Mouse (Mus musculus) midbrain, embryonic 13.5 days (tissue): ENCODE data around the gene Cd70. TPM values are rescaled to one million over a fixed set of nuclear protein-coding genes. Genes with fewer than 3 reads are reported as not detected.

Source experiments
- ATAC-seq: fragments of 200-750 bp; cut with Nextera tagmentation; 2 replicates; pipeline ENCODE4 v1.8.0; 2017; ENCODE audit warnings: mild to moderate bottlenecking, moderate TSS enrichment, moderate library complexity
- H3K27ac ChIP-seq: fragments of 300-500 bp; sonication (generic); 2 replicates; pipeline ENCODE4 v1.5.1; 2015; ENCODE audit warnings: inconsistent platforms, mild to moderate bottlenecking, moderate library complexity
- H3K27me3 ChIP-seq: fragments of 300-500 bp; sonication (generic); 2 replicates; pipeline ENCODE4 v1.6.1; 2015; ENCODE audit warnings: mild to moderate bottlenecking, inconsistent platforms
- H3K36me3 ChIP-seq: fragments of 300-500 bp; sonication (generic); 2 replicates; pipeline ENCODE4 v1.6.1; 2015; ENCODE audit warnings: mild to moderate bottlenecking, inconsistent platforms
- H3K4me1 ChIP-seq: fragments of 300-500 bp; sonication (generic); replicated peaks from 2 replicates; pipeline ENCODE4 v1.6.1; 2015; ENCODE audit warnings: inconsistent platforms
- H3K4me2 ChIP-seq: fragments of 300-500 bp; sonication (generic); replicated peaks from 2 replicates; pipeline ENCODE4 v1.6.1; 2015; ENCODE audit warnings: moderate library complexity, mild to moderate bottlenecking, inconsistent platforms
- H3K4me3 ChIP-seq: fragments of 300-500 bp; sonication (generic); replicated peaks from 2 replicates; pipeline ENCODE4 v1.5.1; 2015; ENCODE audit warnings: mild to moderate bottlenecking, inconsistent platforms
- H3K9ac ChIP-seq: fragments of 300-500 bp; sonication (generic); replicated peaks from 2 replicates; pipeline ENCODE4 v1.6.1; 2015; ENCODE audit warnings: mild to moderate bottlenecking, inconsistent platforms
- H3K9me3 ChIP-seq: fragments of 300-500 bp; sonication (generic); 2 replicates; pipeline ENCODE4 v1.6.1; 2016; ENCODE audit warnings: mild to moderate bottlenecking, inconsistent platforms
- WGBS: fragments of 180-500 bp; shearing (Covaris S2); methylation state at CpG from one replicate; pipeline ENCODE4 v1.1.7; 2015; 5-methylcytosine and 5-hydroxymethylcytosine counted together
- polyA plus RNA-seq: library from polyadenylated mRNA; unstranded; fragments of >200 nt; fragmentation: Nextera tagmentation; extraction: Ambion mirVana; gene quantifications from 2 replicates; pipeline ENCODE4 v1.2.1, GENCODE M21; 2015

The Cd70 gene
- polyA plus RNA-seq = 0.44 and 0.82 TPM in 2 replicates

GRCm38 (mm10) chr17:57148994-57149803 lies at the start of gene Cd70:
TSS of gene Cd70 (minus strand) at chr17:57149777.
- peaks cover 10% of the 10 kb centered on the region for H3K4me1 ChIP-seq
- H3K9me3 ChIP-seq = no peaks in the 10 kb centered on the region
- peak within 1 kb of the TSS; percentile 36 for H3K4me3 ChIP-seq
- peaks cover 44% of the 10 kb centered on the region for H3K27me3 ChIP-seq
- peak within 1 kb of the TSS; percentile 63 for H3K4me2 ChIP-seq
- no peak within 1 kb of the TSS for H3K27ac ChIP-seq
- H3K36me3 ChIP-seq = no peaks in the 10 kb centered on the region
- 3% methylated on average over 39 of the region's 39 CpGs for WGBS
- ATAC-seq = peak; percentile 38; the same call in 1 of the 2 replicates
- H3K9ac ChIP-seq = peak within 1 kb of the TSS; percentile 50

- H3K27me3 ChIP-seq = no peaks in the 10 kb centered on the region
- no peaks in the 10 kb centered on the region for H3K4me1 ChIP-seq
- no peaks in the 10 kb centered on the region for H3K36me3 ChIP-seq
- H3K27ac ChIP-seq = no peak overlapping the region
- H3K9me3 ChIP-seq = no peaks in the 10 kb centered on the region
- WGBS = 80% methylated on average over 3 of the region's 3 CpGs
- no peak overlapping the region for H3K4me3 ChIP-seq
- H3K9ac ChIP-seq = no peak overlapping the region
- no peak overlapping the region for H3K4me2 ChIP-seq
- no peak for ATAC-seq
These were observed 48.7 kb upstream of the Cd70 start for GRCm38 (mm10) chr17:57198252-57198651.

- Histone ChIP-seq H3K27me3 (no peaks in the 10 kb centered on the region), H3K9ac (no peak overlapping the region), H3K4me2 (no peak overlapping the region), H3K27ac (no peak overlapping the region), H3K9me3 (no peaks in the 10 kb centered on the region), H3K36me3 (no peaks in the 10 kb centered on the region), H3K4me3 (no peak overlapping the region), H3K4me1 (no peaks in the 10 kb centered on the region)
- 86% methylated on average over 8 of the region's 8 CpGs for WGBS
- ATAC-seq = no peak
These were observed 45.9 kb upstream of the Cd70 start for GRCm38 (mm10) chr17:57195326-57196010.

- WGBS = 80% methylated on average over 3 of the region's 3 CpGs
- no peak for ATAC-seq
These were observed 45.2 kb upstream of the Cd70 start for GRCm38 (mm10) chr17:57194771-57195170.

GRCm38 (mm10) chr17:57194041-57194507 lies 44.5 kb upstream of the Cd70 start, which contains the start of gene Tnfsf14:
TSS of gene Tnfsf14 (minus strand) at chr17:57194177.
- 86% methylated on average over 11 of the region's 11 CpGs for WGBS
- Histone ChIP-seq H3K36me3 (no peaks in the 10 kb centered on the region), H3K4me2 (no peak within 1 kb of the TSS), H3K4me1 (no peaks in the 10 kb centered on the region), H3K27me3 (no peaks in the 10 kb centered on the region), H3K9ac (no peak within 1 kb of the TSS), H3K9me3 (no peaks in the 10 kb centered on the region), H3K4me3 (no peak within 1 kb of the TSS), H3K27ac (no peak within 1 kb of the TSS)
- no peak for ATAC-seq

More at GRCm38 (mm10) chr17:57194771-57195170, 45.2 kb upstream of the Cd70 start:
- Histone ChIP-seq H3K27me3 (no peaks in the 10 kb centered on the region), H3K27ac (no peak overlapping the region), H3K4me1 (no peaks in the 10 kb centered on the region), H3K4me3 (no peak overlapping the region), H3K4me2 (no peak overlapping the region), H3K36me3 (no peaks in the 10 kb centered on the region), H3K9me3 (no peaks in the 10 kb centered on the region), H3K9ac (no peak overlapping the region)

GRCm38 (mm10) chr17:57188510-57189192 lies 39.1 kb upstream of the Cd70 start:
- H3K4me1 ChIP-seq = no peaks in the 10 kb centered on the region
- H3K27me3 ChIP-seq = no peaks in the 10 kb centered on the region
- no peak overlapping the region for H3K4me2 ChIP-seq
- no peaks in the 10 kb centered on the region for H3K9me3 ChIP-seq
- H3K9ac ChIP-seq = no peak overlapping the region
- WGBS = 92% methylated on average over 12 of the region's 12 CpGs
- no peak overlapping the region for H3K27ac ChIP-seq
- ATAC-seq = no peak
- H3K36me3 ChIP-seq = no peaks in the 10 kb centered on the region
- no peak overlapping the region for H3K4me3 ChIP-seq

- Histone ChIP-seq H3K27ac (no peak overlapping the region), H3K9ac (no peak overlapping the region), H3K4me2 (no peak overlapping the region), H3K4me3 (no peak overlapping the region), H3K4me1 (no peaks in the 10 kb centered on the region), H3K9me3 (no peaks in the 10 kb centered on the region), H3K27me3 (no peaks in the 10 kb centered on the region), H3K36me3 (no peaks in the 10 kb centered on the region)
- no peak for ATAC-seq
- 75% methylated on average over 2 of the region's 2 CpGs for WGBS
These were observed 36.1 kb upstream of the Cd70 start for GRCm38 (mm10) chr17:57185641-57186040.

GRCm38 (mm10) chr17:57182871-57183270 lies 33.3 kb upstream of the Cd70 start:
- WGBS = 80% methylated on average over 3 of the region's 3 CpGs
- H3K9me3 ChIP-seq = no peaks in the 10 kb centered on the region
- H3K4me2 ChIP-seq = no peak overlapping the region
- no peak for ATAC-seq
- no peak overlapping the region for H3K4me3 ChIP-seq
- H3K4me1 ChIP-seq = no peaks in the 10 kb centered on the region
- no peaks in the 10 kb centered on the region for H3K36me3 ChIP-seq
- no peak overlapping the region for H3K9ac ChIP-seq
- no peak overlapping the region for H3K27ac ChIP-seq
- no peaks in the 10 kb centered on the region for H3K27me3 ChIP-seq

GRCm38 (mm10) chr17:57180363-57180762 lies 30.8 kb upstream of the Cd70 start:
- Histone ChIP-seq H3K27ac (no peak overlapping the region), H3K4me1 (no peaks in the 10 kb centered on the region), H3K27me3 (no peaks in the 10 kb centered on the region), H3K4me2 (no peak overlapping the region), H3K36me3 (no peaks in the 10 kb centered on the region), H3K4me3 (no peak overlapping the region), H3K9me3 (no peaks in the 10 kb centered on the region), H3K9ac (no peak overlapping the region)
- no peak for ATAC-seq
- 31% methylated on average over 8 of the region's 8 CpGs for WGBS

- no peak for ATAC-seq
- Histone ChIP-seq H3K27ac (no peak overlapping the region), H3K4me3 (no peak overlapping the region), H3K27me3 (no peaks in the 10 kb centered on the region), H3K9me3 (no peaks in the 10 kb centered on the region), H3K9ac (no peak overlapping the region), H3K36me3 (no peaks in the 10 kb centered on the region), H3K4me1 (no peaks in the 10 kb centered on the region), H3K4me2 (no peak overlapping the region)
- 70% methylated on average over 4 of the region's 4 CpGs for WGBS
These were observed 23.8 kb upstream of the Cd70 start for GRCm38 (mm10) chr17:57173351-57173750.

GRCm38 (mm10) chr17:57172378-57172777 lies 22.8 kb upstream of the Cd70 start:
- H3K27ac ChIP-seq = no peak overlapping the region
- 83% methylated on average over 5 of the region's 5 CpGs for WGBS
- H3K36me3 ChIP-seq = no peaks in the 10 kb centered on the region
- H3K9me3 ChIP-seq = no peaks in the 10 kb centered on the region
- no peak overlapping the region for H3K4me3 ChIP-seq
- H3K4me2 ChIP-seq = no peak overlapping the region
- no peaks in the 10 kb centered on the region for H3K27me3 ChIP-seq
- ATAC-seq = no peak
- no peaks in the 10 kb centered on the region for H3K4me1 ChIP-seq
- H3K9ac ChIP-seq = no peak overlapping the region
